Mouse (Mus musculus) thymus, postnatal 25 days (tissue): ENCODE data around the gene Dock11.

ENCODE experiments used
- DNase-seq: peaks from one replicate; pipeline ENCODE4 v3.0.0; 2022

Dock11 gene

GRCm38 (mm10) chrX:35951945-35952344, 63.3 kb downstream of the Dock11 start:
- no peak for DNase-seq

- no peak for DNase-seq
Measured at GRCm38 (mm10) chrX:35952521-35953095, 64.0 kb downstream of the Dock11 start.

GRCm38 (mm10) chrX:35956236-35956635, 67.6 kb downstream of the Dock11 start:
- no peak for DNase-seq

GRCm38 (mm10) chrX:35963087-35963486, 74.5 kb downstream of the Dock11 start:
- no peak for DNase-seq

GRCm38 (mm10) chrX:35969276-35969675, 80.6 kb downstream of the Dock11 start:
- DNase-seq = no peak

GRCm38 (mm10) chrX:35976657-35977056, 88.0 kb downstream of the Dock11 start:
- no peak for DNase-seq

GRCm38 (mm10) chrX:35987981-35988380, 99.3 kb downstream of the Dock11 start:
- DNase-seq = no peak

GRCm38 (mm10) chrX:35990508-35991095, 102.0 kb downstream of the Dock11 start:
- DNase-seq = no peak

- no peak for DNase-seq
Measured at GRCm38 (mm10) chrX:35994226-35994625, 105.6 kb downstream of the Dock11 start.

- no peak for DNase-seq
Measured at GRCm38 (mm10) chrX:35997004-35997403, 108.4 kb downstream of the Dock11 start.

- DNase-seq = no peak
Measured at GRCm38 (mm10) chrX:35997793-35998419, 109.3 kb downstream of the Dock11 start.

- no peak for DNase-seq
Measured at GRCm38 (mm10) chrX:36025651-36026050, 137.0 kb downstream of the Dock11 start.

GRCm38 (mm10) chrX:36031113-36031512, 142.5 kb downstream of the Dock11 start:
- no peak for DNase-seq

- DNase-seq = no peak
Measured at GRCm38 (mm10) chrX:36034045-36034444, 145.4 kb downstream of the Dock11 start.

- no peak for DNase-seq
Measured at GRCm38 (mm10) chrX:36045731-36046130, 157.1 kb downstream of the Dock11 start.

GRCm38 (mm10) chrX:36047451-36047850, 158.8 kb downstream of the Dock11 start:
- no peak for DNase-seq

- DNase-seq = no peak
Measured at GRCm38 (mm10) chrX:36050312-36050711, 161.7 kb downstream of the Dock11 start.

- no peak for DNase-seq
Measured at GRCm38 (mm10) chrX:36073997-36074396, 185.4 kb downstream of the Dock11 start.

GRCm38 (mm10) chrX:36077164-36077563, 188.5 kb downstream of the Dock11 start:
- DNase-seq = no peak

GRCm38 (mm10) chrX:36082917-36083316, 194.3 kb downstream of the Dock11 start:
- DNase-seq = peak; percentile 2

GRCm38 (mm10) chrX:36088464-36089256, 200.0 kb downstream of the Dock11 start:
- no peak for DNase-seq

GRCm38 (mm10) chrX:36100883-36101282, 212.3 kb downstream of the Dock11 start:
- no peak for DNase-seq

- DNase-seq = no peak
Measured at GRCm38 (mm10) chrX:36101318-36101717, 212.7 kb downstream of the Dock11 start.

- no peak for DNase-seq
Measured at GRCm38 (mm10) chrX:36108601-36109000, 220.0 kb downstream of the Dock11 start.
